Mouse (Mus musculus) heart, embryonic 11.5 days (tissue): ENCODE data around the gene Nrp2. TPM values are rescaled to one million over a fixed set of nuclear protein-coding genes. Genes with fewer than 3 reads are reported as not detected.
A peak's percentile ranks its signal among the peaks of the same experiment; 100 is the strongest.

Experiments used
- ATAC-seq: fragments of 200-750 bp; cut with Nextera tagmentation; replicated peaks from 2 replicates; pipeline ENCODE4 v1.8.0; 2017; ENCODE audit warnings: moderate library complexity; ENCODE audit not compliant: insufficient number of reproducible peaks, low FRiP score, low TSS enrichment
- H3K27ac ChIP-seq: fragments of 300-500 bp; sonication (generic); 2 replicates; pipeline ENCODE4 v1.5.1; 2014; ENCODE audit warnings: mild to moderate bottlenecking, low read depth, low read length
- H3K27me3 ChIP-seq: fragments of 300-500 bp; sonication (generic); 2 replicates; pipeline ENCODE4 v1.6.1; 2014; ENCODE audit warnings: mild to moderate bottlenecking, low read length, mixed read lengths; ENCODE audit not compliant: control insufficient read depth, insufficient read depth
- H3K36me3 ChIP-seq: fragments of 300-500 bp; sonication (generic); 2 replicates; pipeline ENCODE4 v1.6.1; 2014; ENCODE audit warnings: mild to moderate bottlenecking, low read length, moderate library complexity, mixed read lengths; ENCODE audit not compliant: control insufficient read depth, insufficient read depth
- H3K4me1 ChIP-seq: fragments of 300-500 bp; sonication (generic); 2 replicates; pipeline ENCODE4 v1.6.1; 2014; ENCODE audit warnings: low read length; ENCODE audit not compliant: control insufficient read depth, insufficient read depth
- H3K4me2 ChIP-seq: fragments of 300-500 bp; sonication (generic); 2 replicates; pipeline ENCODE4 v1.6.1; 2014; ENCODE audit warnings: mild to moderate bottlenecking, moderate library complexity
- H3K4me3 ChIP-seq: fragments of 300-500 bp; sonication (generic); 2 replicates; pipeline ENCODE4 v1.5.1; 2014; ENCODE audit warnings: low read depth, low read length
- H3K9ac ChIP-seq: fragments of 300-500 bp; sonication (generic); 2 replicates; pipeline ENCODE4 v1.6.1; 2014; ENCODE audit warnings: mild to moderate bottlenecking, low read depth, low read length, moderate library complexity
- H3K9me3 ChIP-seq: fragments of 300-500 bp; sonication (generic); replicated peaks from 2 replicates; pipeline ENCODE4 v1.6.1; 2016; ENCODE audit warnings: low read length; ENCODE audit not compliant: control insufficient read depth
- WGBS: fragments of 180-500 bp; shearing (Covaris S2); extraction: QIAGEN DNeasy Blood & Tissue Kit; methylation state at CpG from one replicate; pipeline ENCODE4 v1.1.7; 2014; ENCODE audit not compliant: insufficient replicate concordance; 5-methylcytosine and 5-hydroxymethylcytosine counted together
- polyA plus RNA-seq: library from polyadenylated mRNA; unstranded; fragments of >200 nt; fragmentation: Nextera tagmentation; extraction: Ambion mirVana; gene quantifications from 2 replicates; pipeline ENCODE4 v1.2.1, GENCODE M21; 2014

Nrp2 gene
- polyA plus RNA-seq, 1 experiment from 2014 or later = 5.5 TPM

DNA sequence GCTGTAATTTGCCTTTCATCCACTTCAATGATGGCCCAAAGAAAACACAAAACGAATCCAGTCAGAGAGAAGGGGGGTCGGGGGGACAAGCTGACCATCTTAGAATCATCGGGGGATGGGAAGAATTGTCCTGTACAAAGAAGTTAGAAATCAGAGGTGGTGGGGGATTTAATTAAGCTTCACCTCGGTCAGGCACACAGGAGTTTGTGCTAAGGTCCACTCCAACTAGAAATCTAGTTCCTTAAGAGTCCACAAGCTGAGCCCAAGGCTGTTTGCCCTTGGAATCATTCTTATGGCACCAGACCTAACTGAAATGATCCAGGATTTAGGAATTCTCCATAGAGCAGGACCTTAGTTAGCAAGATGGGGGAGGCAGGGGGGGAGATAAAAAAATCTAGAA is 98.3 kb downstream of the Nrp2 start:
- Histone ChIP-seq H3K36me3 (no peaks in the 10 kb centered on the region), H3K9ac (no peak overlapping the region), H3K27me3 (no peaks in the 10 kb centered on the region), H3K4me2 (no peak overlapping the region), H3K4me1 (no peaks in the 10 kb centered on the region), H3K9me3 (no peaks in the 10 kb centered on the region), H3K4me3 (no peak overlapping the region), H3K27ac (peak overlapping the region; percentile 2; the same call in 1 of the 2 replicates)
- WGBS = 64% methylated on average over 4 of the region's 4 CpGs
- ATAC-seq = no peak

DNA sequence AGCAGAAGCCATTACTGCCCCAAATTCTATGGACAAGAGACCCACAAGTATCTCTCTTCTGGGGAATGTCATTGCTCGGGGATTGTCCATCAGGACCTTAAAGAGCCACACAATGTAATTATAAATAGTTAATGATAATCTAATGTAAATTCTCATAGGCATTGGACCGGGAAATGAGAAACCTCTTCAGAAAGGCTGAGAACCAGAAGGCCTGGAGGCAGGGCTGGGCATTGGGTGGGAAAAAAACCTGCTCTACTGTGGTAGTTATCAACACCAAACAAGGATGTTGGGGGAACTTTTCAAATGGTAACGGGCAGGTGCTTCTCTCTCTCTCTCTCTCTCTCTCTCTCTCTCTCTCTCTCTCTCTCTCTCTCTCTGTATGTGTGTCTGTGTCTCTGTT is 98.8 kb downstream of the Nrp2 start:
- Histone ChIP-seq H3K36me3 (no peaks in the 10 kb centered on the region), H3K27ac (no peak overlapping the region), H3K4me2 (no peak overlapping the region), H3K9ac (no peak overlapping the region), H3K4me1 (no peaks in the 10 kb centered on the region), H3K27me3 (no peaks in the 10 kb centered on the region), H3K4me3 (no peak overlapping the region), H3K9me3 (no peaks in the 10 kb centered on the region)
- ATAC-seq = no peak
- 74% methylated on average over 3 of the region's 3 CpGs for WGBS

DNA sequence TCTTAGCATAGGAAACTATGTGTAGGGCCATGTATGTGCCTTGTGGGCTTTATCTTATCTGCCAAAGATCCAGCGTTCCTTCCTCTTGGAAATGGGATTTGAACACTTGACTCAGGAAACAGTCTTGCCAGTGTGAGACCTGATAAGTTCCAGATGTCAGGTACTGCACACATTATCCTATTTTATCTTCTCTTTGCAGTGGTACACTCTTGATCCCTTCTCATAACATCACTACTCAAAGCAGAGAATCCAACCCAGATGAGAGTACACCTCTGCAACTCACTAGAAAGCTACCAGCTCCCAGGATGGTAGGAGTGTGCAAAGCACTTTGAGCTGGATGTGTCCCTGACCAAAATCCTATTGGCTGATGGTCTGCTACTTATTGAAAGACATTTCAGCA is 100.5 kb downstream of the Nrp2 start:
- no peaks in the 10 kb centered on the region for H3K27me3 ChIP-seq
- no peak overlapping the region for H3K4me3 ChIP-seq
- H3K9ac ChIP-seq = no peak overlapping the region
- H3K27ac ChIP-seq = no peak overlapping the region
- H3K4me2 ChIP-seq = no peak overlapping the region
- ATAC-seq = no peak
- H3K4me1 ChIP-seq = no peaks in the 10 kb centered on the region
- no peaks in the 10 kb centered on the region for H3K9me3 ChIP-seq
- WGBS = 26% methylated on average over 1 of the region's 1 CpGs
- no peaks in the 10 kb centered on the region for H3K36me3 ChIP-seq

DNA sequence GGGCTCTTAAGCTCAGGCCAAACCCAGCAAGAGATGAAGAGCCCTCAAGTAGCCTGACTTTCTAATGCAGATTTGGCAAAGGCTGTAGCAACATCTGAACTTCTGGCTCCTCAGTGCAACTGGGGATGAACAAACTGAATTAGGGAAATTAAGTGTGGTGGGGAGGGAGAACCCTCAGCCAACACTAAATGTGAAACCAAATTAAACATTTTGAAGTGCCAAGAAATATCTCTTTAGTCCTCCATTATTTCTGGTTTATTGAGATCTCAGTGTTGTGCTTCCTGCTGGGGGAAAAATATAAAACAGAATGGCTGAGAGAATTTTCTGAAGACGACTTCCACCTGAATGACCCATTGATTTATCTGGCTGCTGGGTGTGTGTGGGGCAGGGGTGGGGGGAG is 102.9 kb downstream of the Nrp2 start:
- H3K36me3 ChIP-seq = no peaks in the 10 kb centered on the region
- no peaks in the 10 kb centered on the region for H3K9me3 ChIP-seq
- 36% methylated on average over 1 of the region's 1 CpGs for WGBS
- no peaks in the 10 kb centered on the region for H3K4me1 ChIP-seq
- H3K9ac ChIP-seq = no peak overlapping the region
- H3K27ac ChIP-seq = no peak overlapping the region
- no peak for ATAC-seq
- no peaks in the 10 kb centered on the region for H3K27me3 ChIP-seq
- no peak overlapping the region for H3K4me3 ChIP-seq
- no peak overlapping the region for H3K4me2 ChIP-seq

DNA sequence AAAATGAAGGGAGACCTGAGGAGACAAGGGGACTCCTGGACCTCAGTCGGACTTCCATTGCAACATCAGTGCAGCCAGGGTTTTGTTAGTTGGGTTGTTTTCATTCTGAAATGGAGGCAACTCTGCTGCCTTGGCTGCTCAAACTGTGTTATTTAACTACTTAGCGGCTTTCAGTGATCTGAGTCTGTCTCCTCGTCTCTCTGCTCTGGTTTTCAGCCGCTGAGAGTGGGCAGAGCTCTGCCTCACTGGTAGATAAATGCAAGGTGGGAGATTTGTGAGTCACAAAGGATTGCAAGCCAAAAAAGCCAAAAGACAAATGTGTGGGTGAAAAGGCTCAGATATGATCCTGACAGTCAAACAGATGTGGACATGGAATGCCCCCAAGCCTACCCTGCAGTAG is 105.3 kb downstream of the Nrp2 start:
- Histone ChIP-seq H3K27ac (no peak overlapping the region), H3K4me3 (no peak overlapping the region), H3K4me1 (no peaks in the 10 kb centered on the region), H3K4me2 (no peak overlapping the region), H3K36me3 (no peaks in the 10 kb centered on the region), H3K9me3 (no peaks in the 10 kb centered on the region), H3K27me3 (no peaks in the 10 kb centered on the region), H3K9ac (no peak overlapping the region)
- ATAC-seq = no peak
- WGBS = 73% methylated on average over 4 of the region's 4 CpGs

DNA sequence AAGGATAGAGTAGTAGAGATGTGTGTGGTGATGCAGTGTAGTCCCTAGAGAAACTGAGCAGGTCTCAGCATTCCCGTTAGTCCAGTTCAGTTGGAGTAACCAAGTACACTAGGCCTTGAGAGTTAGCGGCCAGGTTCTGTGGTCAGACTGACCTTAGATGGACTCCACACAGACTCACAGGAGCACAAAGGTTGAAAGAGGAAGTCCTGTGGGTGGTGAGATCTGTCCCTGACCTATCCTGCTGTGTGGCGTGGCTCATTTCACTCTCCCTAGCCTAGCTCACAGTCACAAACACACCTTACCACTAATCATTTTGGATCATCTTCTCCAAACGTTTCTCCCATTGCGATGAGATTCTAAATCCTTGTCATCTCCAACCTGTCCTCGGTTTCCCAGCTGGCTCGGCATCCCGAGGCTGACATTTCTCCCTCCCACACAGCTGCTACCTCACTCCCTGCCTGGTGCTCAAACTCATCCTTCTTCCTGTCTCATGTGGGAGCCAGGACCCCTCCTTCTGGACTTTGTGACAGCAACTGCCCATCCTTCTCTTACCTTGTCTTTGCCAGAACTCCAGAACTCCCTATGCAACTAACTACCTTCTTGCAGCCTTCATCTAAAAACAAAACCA is 106.6 kb downstream of the Nrp2 start:
- Histone ChIP-seq H3K4me2 (no peak overlapping the region), H3K4me1 (no peaks in the 10 kb centered on the region), H3K36me3 (no peaks in the 10 kb centered on the region), H3K9ac (no peak overlapping the region), H3K4me3 (no peak overlapping the region), H3K27ac (no peak overlapping the region), H3K9me3 (no peaks in the 10 kb centered on the region), H3K27me3 (no peaks in the 10 kb centered on the region)
- WGBS = 79% methylated on average over 8 of the region's 8 CpGs
- ATAC-seq = no peak

DNA sequence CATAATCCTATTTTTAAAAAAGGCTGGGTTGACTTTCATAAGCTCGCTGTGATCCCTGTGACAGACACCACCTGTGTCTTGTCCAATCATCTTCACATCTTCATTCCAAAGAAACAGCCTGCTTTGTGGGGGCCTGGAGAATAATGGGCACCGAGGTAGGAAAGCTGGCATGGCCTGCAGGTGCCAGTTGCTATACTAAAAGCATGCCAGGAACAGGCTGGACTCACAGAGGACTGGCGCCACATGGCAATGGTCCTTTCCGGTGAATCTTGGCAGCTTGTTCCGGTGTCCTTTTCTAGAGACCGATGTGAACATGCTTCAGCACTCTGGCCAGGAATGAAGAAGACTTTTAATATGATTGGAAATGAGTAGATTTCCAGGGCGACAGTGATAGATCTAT is 108.1 kb downstream of the Nrp2 start:
- Histone ChIP-seq H3K9ac (no peak overlapping the region), H3K9me3 (no peaks in the 10 kb centered on the region), H3K4me2 (no peak overlapping the region), H3K27ac (no peak overlapping the region), H3K27me3 (no peaks in the 10 kb centered on the region), H3K36me3 (no peaks in the 10 kb centered on the region), H3K4me3 (no peak overlapping the region), H3K4me1 (no peaks in the 10 kb centered on the region)
- 87% methylated on average over 7 of the region's 7 CpGs for WGBS
- ATAC-seq = no peak

DNA sequence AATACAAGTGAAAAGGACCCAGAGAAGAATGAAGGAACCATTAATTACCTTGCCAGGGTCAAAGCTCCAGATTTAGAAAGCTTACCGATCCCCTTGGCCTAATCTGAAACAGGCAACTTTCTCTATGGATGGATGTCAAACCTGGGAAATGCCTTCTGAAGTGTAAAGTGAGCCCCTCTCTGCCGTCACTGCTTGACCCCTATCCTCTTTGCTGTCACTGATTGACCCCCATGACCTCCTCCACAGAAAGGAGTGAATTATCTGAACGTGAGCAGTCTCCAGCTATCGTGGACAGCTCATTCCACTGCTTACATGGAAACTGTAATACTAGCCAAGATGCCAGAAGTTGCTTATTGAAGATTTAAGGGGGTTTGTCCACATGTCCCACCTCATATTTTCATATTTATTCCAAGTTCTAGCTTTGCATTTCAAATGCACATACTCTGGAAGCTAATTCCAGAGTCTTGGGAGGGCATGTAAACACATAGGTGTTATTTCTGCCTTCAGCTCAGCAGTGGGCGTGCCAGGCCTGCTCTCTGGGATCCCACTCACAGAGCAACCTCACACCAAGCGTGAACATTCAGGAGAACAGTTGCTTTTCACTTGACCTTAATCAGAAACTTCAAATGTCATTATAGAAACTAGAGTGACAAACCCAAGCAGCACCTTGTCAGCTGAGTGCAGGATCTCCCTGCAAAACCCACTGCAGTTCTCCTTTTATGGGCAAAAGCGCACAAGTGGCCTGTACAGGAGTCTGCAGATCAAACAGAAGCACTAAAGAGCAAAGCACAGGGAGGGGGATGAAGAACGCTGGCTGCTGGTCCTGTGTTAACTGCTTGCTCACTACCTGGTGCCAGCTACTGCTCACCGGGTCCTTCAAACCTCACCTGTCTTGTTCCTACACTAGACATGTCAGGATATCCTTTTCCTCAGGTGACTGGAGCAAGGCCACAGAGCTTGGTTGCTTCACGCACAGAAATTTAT is 109.9 kb downstream of the Nrp2 start:
- Histone ChIP-seq H3K4me1 (no peaks in the 10 kb centered on the region), H3K4me3 (no peak overlapping the region), H3K27ac (no peak overlapping the region), H3K36me3 (no peaks in the 10 kb centered on the region), H3K4me2 (no peak overlapping the region), H3K9ac (no peak overlapping the region), H3K27me3 (no peaks in the 10 kb centered on the region), H3K9me3 (no peaks in the 10 kb centered on the region)
- 39% methylated on average over 10 of the region's 10 CpGs for WGBS
- ATAC-seq = no peak
